19 mouse cellular contexts compared by ENCODE assay signal in genomic region chr11:72037409-72037808, GRCm38 (mm10). TPM values are rescaled to one million over a fixed set of nuclear protein-coding genes. Genes with fewer than 3 reads are reported as not detected.
DNase-seq lines count a peak whose midpoint lies in the region; ATAC-seq lines count a peak whose summit lies in the region.
"Had no signal": no experiment of that assay in that cellular context is flagged by ENCODE, and none has a peak within 500 bp of the region (broad histone marks: within the 10 kb centered on the region; RNA-seq: fewer than 3 reads in every experiment).

Gene Aipl1 (minus strand): TSS chr11:72037509.

- no peaks in the 10 kb centered on the region for H3K9me3 ChIP-seq in megakaryocyte, embryonic 14.5 days
- no peaks in the 10 kb centered on the region for H3K9me3 ChIP-seq in midbrain, embryonic 14.5 days (ENCODE audit: control insufficient read depth, low read length)
- no peaks in the 10 kb centered on the region for H3K9me3 ChIP-seq in midbrain, embryonic 15.5 days
- H3K9me3 ChIP-seq: embryonic facial prominence, embryonic 10.5 days; embryonic facial prominence, embryonic 12.5 days; forebrain, embryonic 13.5 days; forebrain, embryonic 15.5 days had no signal

- peaks cover 34% of the 10 kb centered on the region for H3K4me1 ChIP-seq in megakaryocyte, embryonic 14.5 days
- peaks cover 25% of the 10 kb centered on the region for H3K4me1 ChIP-seq in midbrain, embryonic 14.5 days (ENCODE audit: control insufficient read depth, insufficient read depth, low read length)
- H3K4me1 ChIP-seq in midbrain, embryonic 15.5 days, result peaks cover 38% of the 10 kb centered on the region

- no peak for DNase-seq in midbrain, embryonic 14.5 days
- peak; percentile 71 for DNase-seq in retina, adult 2 months (ENCODE audit: low read depth, low spot score)
- no peak for DNase-seq in retina, embryonic 14.5 days (ENCODE audit: low spot score)
- no peak for DNase-seq in B cell, adult 2 months
- DNase-seq: adrenal gland, adult 8-10 months; cerebellum, adult 11-12 months had no signal

- H3K4me3 ChIP-seq in megakaryocyte, embryonic 14.5 days (replicated peaks), result peak within 1 kb of the TSS; percentile 33
- H3K4me3 ChIP-seq in midbrain, embryonic 14.5 days (replicated peaks; ENCODE audit: low read depth, low read length), result no peak within 1 kb of the TSS
- H3K4me3 ChIP-seq in midbrain, embryonic 15.5 days, result no peak within 1 kb of the TSS
- H3K4me3 ChIP-seq: embryonic facial prominence, embryonic 10.5 days; embryonic facial prominence, embryonic 12.5 days; forebrain, embryonic 13.5 days; forebrain, embryonic 15.5 days had no signal

- 0 out of 2 replicates have a peak within 1 kb of the TSS, but pooled peaks have one; percentile 3 for H3K9ac ChIP-seq in midbrain, embryonic 14.5 days (replicated peaks; ENCODE audit: low read length)
- no peak within 1 kb of the TSS for H3K9ac ChIP-seq in midbrain, embryonic 15.5 days
- H3K9ac ChIP-seq: embryonic facial prominence, embryonic 12.5 days; forebrain, embryonic 13.5 days; forebrain, embryonic 15.5 days had no signal

- ATAC-seq in megakaryocyte, adult 5-6 weeks (ENCODE audit: poor library complexity, severe bottlenecking), result no peak
- no peak for ATAC-seq in midbrain, embryonic 14.5 days (ENCODE audit: low FRiP score, low TSS enrichment)
- no peak for ATAC-seq in midbrain, embryonic 15.5 days (replicated peaks)
- ATAC-seq: activated CD4-positive, CD25-positive, alpha-beta regulatory T cell, adult 4 months; CD4-positive, CD25-positive, alpha-beta regulatory T cell, adult 4 months; forebrain, embryonic 13.5 days; forebrain, embryonic 15.5 days; Patski had no signal

- no peak within 1 kb of the TSS for H3K27ac ChIP-seq in midbrain, embryonic 14.5 days (replicated peaks; ENCODE audit: low read depth, low read length)
- H3K27ac ChIP-seq in midbrain, embryonic 15.5 days, result no peak within 1 kb of the TSS
- H3K27ac ChIP-seq: embryonic facial prominence, embryonic 10.5 days; embryonic facial prominence, embryonic 12.5 days; forebrain, embryonic 13.5 days; forebrain, embryonic 15.5 days had no signal

- 48% methylated on average over 4 of the region's 4 CpGs for WGBS in midbrain, embryonic 14.5 days
- 51% methylated on average over 4 of the region's 4 CpGs for WGBS in midbrain, embryonic 15.5 days

- H3K27me3 ChIP-seq in megakaryocyte, embryonic 14.5 days (replicated peaks), result peaks cover 31% of the 10 kb centered on the region
- no peaks in the 10 kb centered on the region for H3K27me3 ChIP-seq in midbrain, embryonic 14.5 days (ENCODE audit: control insufficient read depth, insufficient read depth, low read length)
- H3K27me3 ChIP-seq in midbrain, embryonic 15.5 days (replicated peaks), result no peaks in the 10 kb centered on the region
- H3K27me3 ChIP-seq: forebrain, embryonic 13.5 days; forebrain, embryonic 15.5 days; Patski had no signal

- no peak within 1 kb of the TSS for H3K4me2 ChIP-seq in midbrain, embryonic 14.5 days (ENCODE audit: low read length)
- H3K4me2 ChIP-seq in midbrain, embryonic 15.5 days, result no peak within 1 kb of the TSS
- H3K4me2 ChIP-seq: embryonic facial prominence, embryonic 12.5 days; forebrain, embryonic 13.5 days; forebrain, embryonic 15.5 days had no signal

- H3K36me3 ChIP-seq in megakaryocyte, embryonic 14.5 days (replicated peaks; ENCODE audit: low read length), result no peaks in the 10 kb centered on the region
- H3K36me3 ChIP-seq in midbrain, embryonic 14.5 days (ENCODE audit: control insufficient read depth, insufficient read depth, low read length), result no peaks in the 10 kb centered on the region
- H3K36me3 ChIP-seq in midbrain, embryonic 15.5 days (replicated peaks), result no peaks in the 10 kb centered on the region
- H3K36me3 ChIP-seq: embryonic facial prominence, embryonic 10.5 days; embryonic facial prominence, embryonic 12.5 days; forebrain, embryonic 15.5 days; G1E had no signal

RNA-seq across cellular contexts. Expression of gene Aipl1, which starts in this region (rescaled TPM):
- 0.23 TPM in 1 of 2 replicates, not detected in the other for polyA plus RNA-seq in megakaryocyte, embryonic 14.5 days (2012; ENCODE audit: insufficient read depth, low replicate concordance)
- 0.29 and 0.93 TPM in 2 replicates for total RNA-seq in megakaryocyte, adult 5-6 weeks (2015)
- total RNA-seq in megakaryocyte, adult 5-6 weeks (2017), result 0.37 and 0.77 TPM in 2 replicates
- polyA plus RNA-seq in midbrain, embryonic 14.5 days (2014; fragmentation: Nextera tagmentation; extraction: Ambion mirVana), result 0.23 and 0.29 TPM in 2 replicates
- polyA plus RNA-seq in midbrain, embryonic 15.5 days (2015; fragmentation: Nextera tagmentation; extraction: Ambion mirVana), result 0.45 and 0.49 TPM in 2 replicates
- total RNA-seq: adrenal gland, adult 18-20 months; adrenal gland, adult 8-10 months; adrenal gland, postnatal 36 days had no signal
- polyA plus RNA-seq: CD4-positive, CD25-positive, alpha-beta regulatory T cell, adult 4 months; G1E had no signal
